Mouse (Mus musculus) cerebellum, adult 8-10 months (tissue): Measurements from ENCODE around the gene Fry.
A peak's percentile ranks its signal among the peaks of the same experiment; 100 is the strongest.

Experiments used
- DNase-seq: peaks from one replicate; pipeline ENCODE4 v3.0.0; 2022

Gene Fry

DNA sequence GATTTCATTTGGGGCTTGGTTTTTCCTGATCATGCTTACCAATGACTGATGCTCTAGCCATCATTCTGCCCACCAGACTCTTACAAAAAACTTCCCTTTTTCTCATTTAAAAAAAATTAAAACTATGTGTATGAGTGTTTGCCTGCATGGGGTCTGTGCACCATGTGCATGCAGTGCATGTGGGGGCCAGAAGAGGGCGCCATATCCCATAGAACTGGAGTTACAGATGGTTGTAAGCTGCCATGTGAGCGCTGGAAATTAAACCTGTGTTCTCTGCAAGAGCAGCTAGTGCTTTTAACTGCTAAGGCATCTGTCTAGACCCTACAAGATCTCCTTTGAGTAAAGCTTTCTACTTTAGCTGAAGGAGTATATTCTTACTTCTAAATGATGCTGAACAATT is 162.6 kb downstream of the Fry start:
- no peak for DNase-seq

GRCm38 (mm10) chr5:150282091-150282490 is 163.6 kb downstream of the Fry start:
- DNase-seq: no peak

- no peak for DNase-seq
These were observed 169.5 kb downstream of the Fry start for GRCm38 (mm10) chr5:150287949-150288348.

DNA sequence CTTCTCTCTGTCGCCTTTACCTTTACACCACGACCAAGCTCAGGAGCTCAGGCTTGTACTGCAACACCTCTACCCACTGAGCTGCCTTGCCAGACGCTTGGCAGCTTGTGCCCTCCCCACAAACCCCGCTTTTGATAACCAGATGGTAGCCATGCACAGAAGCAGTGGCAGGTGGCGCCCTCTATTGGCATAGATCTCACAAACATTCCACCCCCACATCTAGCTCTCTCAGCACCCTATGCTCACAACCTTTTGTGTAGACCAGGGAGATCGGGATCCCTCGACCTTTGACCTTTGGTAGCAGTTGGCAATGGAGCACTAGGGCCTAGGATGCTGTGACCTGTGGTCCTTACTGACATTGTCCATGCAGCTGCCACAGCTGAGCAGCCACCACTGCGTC is 171.2 kb downstream of the Fry start:
- no peak for DNase-seq

- DNase-seq: no peak
These were observed 172.2 kb downstream of the Fry start for GRCm38 (mm10) chr5:150290494-150291199.

- no peak for DNase-seq
These were observed 172.8 kb downstream of the Fry start for GRCm38 (mm10) chr5:150291216-150291615.

DNA sequence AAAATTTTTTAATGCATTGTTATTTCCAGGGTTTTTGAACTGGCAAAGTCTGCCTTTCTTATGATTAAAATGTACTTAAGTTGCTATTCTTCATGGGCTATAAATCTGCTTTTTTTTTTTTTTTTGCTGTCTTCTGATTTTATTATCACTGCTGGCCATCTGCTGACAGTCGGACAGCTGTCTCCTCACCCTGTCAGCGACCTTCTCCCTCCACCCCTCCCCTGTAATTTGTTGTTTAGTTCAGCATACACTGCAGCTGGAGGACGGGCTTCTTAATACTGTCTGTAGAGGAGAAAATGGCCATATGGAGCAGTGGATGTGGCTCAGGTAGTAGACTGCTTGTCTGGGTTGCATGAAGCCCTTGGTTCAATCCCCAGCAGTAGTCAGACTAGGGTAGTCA is 173.7 kb downstream of the Fry start:
- no peak for DNase-seq

GRCm38 (mm10) chr5:150294306-150294705 is 175.9 kb downstream of the Fry start:
- DNase-seq: no peak

DNA sequence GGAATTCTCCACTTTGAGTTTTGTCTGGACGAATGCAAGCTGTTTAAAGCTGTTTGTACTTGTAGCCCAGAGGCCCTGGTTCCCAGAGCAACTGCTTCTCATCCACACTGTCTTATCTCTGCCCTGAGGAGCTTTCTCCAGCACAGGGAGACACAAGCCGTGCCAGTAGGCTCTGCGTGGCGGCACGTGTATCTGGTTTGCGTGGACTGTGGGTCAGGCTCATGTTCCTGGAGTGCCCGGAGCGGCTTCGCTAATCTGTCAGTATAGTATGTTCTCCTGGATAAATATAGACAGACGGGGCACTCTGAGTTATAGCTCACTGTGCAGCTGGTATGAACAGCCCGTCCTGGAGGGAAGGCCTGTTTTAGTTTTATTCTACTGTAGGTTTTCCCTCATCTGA is 176.7 kb downstream of the Fry start:
- no peak for DNase-seq

GRCm38 (mm10) chr5:150298969-150299368 is 180.5 kb downstream of the Fry start:
- DNase-seq: no peak

DNA sequence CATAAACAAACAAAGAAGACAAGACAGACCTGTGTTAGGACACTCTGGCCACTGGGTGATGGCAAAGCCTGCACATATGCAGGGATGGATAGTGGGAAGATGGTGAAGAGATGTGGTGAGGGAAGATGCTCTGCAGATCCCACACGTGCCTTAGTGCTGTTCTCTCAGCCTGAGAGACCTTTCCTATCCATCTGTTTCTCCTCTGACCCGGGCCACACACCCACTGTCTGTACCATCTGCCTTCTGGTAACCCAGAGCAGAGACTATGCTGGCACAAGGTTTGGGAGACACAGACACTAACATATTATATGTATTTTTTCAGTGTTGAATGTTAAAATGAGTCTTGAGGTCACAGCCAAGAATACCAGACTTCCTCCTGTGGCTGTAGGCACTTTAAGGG is 183.7 kb downstream of the Fry start:
- peak; percentile 52 for DNase-seq

- no peak for DNase-seq
These were observed 184.6 kb downstream of the Fry start for GRCm38 (mm10) chr5:150302996-150303395.

DNA sequence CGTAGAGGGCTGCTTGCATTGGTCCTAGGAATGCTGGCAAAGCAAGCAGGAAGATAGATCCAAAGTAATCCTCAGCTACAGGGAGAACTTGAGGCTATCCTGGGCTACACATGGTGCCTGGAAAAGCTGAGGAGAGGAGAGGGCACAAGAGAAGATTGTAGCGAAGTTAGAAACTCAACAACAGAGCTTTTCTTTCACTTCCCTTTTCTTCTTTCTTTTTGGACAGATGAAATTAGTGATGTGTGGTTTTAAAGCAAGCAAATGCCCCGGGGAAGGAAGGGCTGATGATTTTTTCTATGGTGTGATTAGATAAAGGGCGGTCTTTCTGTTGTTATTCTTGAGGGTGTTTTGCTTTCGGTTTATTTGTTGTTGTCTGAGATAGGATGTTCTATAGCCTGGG is 188.1 kb downstream of the Fry start:
- no peak for DNase-seq

DNA sequence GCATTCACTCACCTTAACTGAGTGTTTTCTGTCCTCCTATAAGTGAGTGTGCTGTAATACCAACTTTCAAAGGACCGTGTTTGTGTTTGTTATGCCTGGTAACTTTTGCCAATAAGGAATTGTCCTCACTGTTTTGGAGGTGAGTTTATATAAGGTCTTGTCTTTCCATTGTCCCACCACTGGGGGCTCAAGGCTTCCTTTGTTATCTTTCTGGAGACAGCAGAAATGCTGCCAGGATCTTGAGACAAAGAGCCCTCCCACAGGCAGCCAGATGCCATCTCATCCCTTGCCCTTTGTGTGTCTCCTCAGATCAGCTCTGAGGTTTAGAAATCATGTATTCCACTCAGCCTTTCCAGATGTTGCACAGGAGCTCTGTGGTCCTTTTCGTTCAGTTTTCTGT is 194.8 kb downstream of the Fry start:
- no peak for DNase-seq

DNA sequence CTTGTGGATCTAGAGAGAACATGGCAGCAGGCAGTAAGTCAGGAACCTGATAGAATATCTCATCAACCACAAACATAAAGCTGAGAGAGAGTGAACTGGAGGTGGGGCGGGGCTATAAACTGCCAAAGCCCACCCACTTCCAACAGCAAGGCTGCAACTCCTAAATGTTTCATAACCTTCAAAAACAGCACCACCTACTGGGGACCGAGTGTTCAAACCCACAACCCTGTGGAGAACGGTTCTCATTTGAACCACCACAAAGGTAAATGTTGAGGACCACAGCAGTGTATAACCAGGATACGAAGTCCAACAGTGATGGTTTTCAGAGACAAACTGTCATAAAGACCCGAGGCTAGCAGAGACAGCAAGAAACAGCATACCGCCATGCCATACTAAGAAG is 196.1 kb downstream of the Fry start:
- DNase-seq: no peak

- no peak for DNase-seq
These were observed 207.0 kb downstream of the Fry start for GRCm38 (mm10) chr5:150325411-150325810.

- DNase-seq: no peak
These were observed 210.2 kb downstream of the Fry start for GRCm38 (mm10) chr5:150328686-150329085.

- DNase-seq: peak; percentile 39
These were observed 213.4 kb downstream of the Fry start for GRCm38 (mm10) chr5:150331821-150332220.

DNA sequence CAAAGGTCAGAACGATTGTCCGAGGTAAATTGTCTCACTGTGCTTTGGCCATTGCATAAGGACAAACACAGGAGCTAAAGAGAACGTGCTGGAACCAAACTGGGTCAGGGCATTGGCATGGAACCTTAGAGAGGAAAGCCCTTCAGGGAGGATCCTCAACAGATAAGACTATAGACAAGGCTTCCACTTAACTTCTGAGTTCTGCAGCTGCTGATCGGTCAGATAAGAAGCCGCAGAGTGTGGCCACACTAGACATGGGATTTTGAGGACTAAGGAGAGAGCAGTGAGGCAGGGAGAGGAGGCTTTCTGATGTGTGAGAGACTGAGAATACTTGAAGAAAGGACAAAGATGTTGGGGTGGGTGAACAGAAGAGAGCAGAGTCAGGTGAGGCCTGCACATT is 214.4 kb downstream of the Fry start:
- no peak for DNase-seq

- DNase-seq: no peak
These were observed 214.9 kb downstream of the Fry start for GRCm38 (mm10) chr5:150333328-150333731.

DNA sequence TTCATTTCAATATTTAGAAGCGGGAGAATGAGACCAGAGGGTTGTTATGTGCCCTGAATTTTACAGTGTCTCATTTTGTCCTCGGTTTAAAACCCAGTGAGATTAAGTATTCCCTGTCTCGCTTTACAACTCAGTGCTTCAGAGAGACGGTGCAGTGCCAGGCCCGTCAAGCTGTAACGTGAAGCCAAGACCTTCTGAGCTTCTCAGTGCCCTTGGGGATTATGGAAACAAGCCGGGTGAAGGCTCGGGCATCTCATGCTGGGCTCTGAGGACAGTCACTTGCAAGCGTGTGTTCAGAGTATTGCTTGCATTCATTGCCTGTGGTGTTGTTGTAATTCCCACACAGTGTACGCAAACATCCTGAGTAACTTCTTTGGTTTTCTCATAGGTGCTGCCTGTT is 218.0 kb downstream of the Fry start:
- DNase-seq: no peak

GRCm38 (mm10) chr5:150337696-150338095 is 219.3 kb downstream of the Fry start:
- DNase-seq: no peak

DNA sequence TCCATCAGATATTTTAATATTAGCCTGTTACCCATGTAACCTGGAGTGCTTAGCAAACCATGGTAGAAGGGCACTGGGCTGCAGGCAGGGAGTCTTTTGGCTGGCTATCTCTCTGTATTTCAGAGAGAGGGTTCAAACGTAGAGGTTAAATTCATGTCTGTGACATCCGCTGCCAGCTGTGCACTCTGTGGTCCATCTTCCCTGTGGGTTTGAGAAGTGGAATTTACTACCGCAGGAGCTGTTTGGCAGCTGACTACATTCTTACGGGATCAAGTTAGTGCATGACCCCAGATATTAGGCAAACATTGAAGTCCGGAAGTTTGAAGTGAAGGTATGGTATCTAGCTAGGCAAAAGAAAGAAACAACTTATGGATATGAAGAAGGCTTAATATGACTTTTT is 222.5 kb downstream of the Fry start:
- DNase-seq: no peak

GRCm38 (mm10) chr5:150342139-150342538 is 223.7 kb downstream of the Fry start:
- DNase-seq: no peak

GRCm38 (mm10) chr5:150345946-150346345 is 227.5 kb downstream of the Fry start:
- DNase-seq: no peak

DNA sequence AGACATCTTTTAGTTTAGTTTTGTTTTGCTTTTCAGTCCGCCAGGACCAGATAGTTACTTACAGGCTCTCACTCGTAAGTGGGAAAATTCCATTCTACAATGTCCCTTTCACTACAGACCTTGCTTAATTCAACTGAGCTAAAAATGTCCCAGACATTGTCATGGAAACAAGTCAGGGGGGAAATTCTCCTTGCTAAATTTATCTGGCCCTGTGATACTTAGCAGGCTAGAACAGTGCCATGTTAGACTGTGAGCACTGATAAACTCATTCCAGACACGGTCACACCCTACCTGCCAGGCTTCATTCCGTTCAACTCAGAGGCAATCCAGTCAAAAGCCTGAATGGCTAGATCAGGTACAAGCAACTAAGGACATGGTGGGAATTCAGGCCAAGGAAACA is 227.9 kb downstream of the Fry start:
- no peak for DNase-seq
